Mouse (Mus musculus) liver, adult (tissue): Measurements from ENCODE around the gene Ube2o.

Experiments
- GATA4 ChIP-seq: IDR thresholded peaks from 2 replicates; pipeline ENCODE4 v1.6.1; 2014; ENCODE audit warnings: mild to moderate bottlenecking, low read length; ENCODE audit not compliant: insufficient replicate concordance

Gene Ube2o

DNA sequence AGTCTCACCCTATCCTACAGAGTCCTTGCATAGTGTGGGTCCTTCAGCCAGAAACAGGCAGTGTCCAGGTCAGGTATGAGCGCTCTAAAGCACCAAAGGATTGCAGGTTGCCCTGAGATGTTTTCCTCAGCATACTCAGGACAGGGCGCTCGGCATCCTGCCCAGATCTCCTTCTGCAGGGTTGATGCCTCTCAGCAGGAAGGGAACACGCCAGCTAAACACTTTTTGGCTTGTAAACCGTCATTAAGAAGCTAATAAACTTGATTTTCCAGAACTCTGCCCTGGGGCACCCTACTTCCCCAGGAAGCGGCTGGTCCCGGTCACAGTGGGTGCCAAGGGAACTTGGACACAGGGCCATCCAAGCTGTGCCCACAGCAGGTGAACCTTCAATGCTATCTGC is 37.9 kb upstream of the Ube2o start:
- TF ChIP-seq GATA4 = no peak

DNA sequence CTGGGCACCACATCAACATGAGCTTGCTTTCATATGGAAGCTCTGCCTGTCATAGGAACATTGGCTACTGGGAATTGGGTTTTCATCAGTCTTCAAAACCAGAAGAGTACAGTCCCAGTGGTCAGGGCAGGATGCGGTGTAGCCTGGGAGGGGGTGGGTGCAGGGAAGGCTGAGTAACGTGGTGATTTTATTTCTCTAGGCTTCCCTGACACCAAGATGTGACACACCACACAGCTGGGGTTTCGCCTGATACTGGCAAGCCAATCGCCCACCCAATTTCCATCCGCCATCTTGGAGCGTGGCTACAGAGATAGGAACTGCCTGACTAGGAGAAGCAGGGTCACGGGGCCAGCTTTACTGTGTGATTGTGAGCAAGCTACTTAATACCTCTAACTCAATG is 37.4 kb upstream of the Ube2o start:
- TF ChIP-seq GATA4 = no peak

DNA sequence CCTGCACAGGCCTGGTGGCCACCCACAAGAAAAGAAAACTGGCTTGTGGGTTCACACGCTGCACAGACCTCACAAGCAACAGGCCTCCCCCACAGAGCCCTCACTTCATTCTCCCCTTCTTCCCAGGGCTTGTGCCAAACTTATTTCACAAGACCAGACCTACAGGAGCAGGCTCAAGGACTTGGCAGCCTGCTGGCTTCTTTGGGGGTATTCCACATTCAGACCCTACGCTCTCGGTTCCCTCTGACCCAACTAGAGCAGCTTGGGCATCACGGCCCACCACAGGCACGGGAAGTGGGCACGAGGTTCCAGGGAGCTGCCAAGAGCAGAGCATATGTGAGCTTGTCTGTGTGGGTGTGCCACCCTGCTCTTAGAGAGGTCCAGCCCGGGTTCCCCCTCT is 36.4 kb upstream of the Ube2o start:
- no peak for TF ChIP-seq GATA4

DNA sequence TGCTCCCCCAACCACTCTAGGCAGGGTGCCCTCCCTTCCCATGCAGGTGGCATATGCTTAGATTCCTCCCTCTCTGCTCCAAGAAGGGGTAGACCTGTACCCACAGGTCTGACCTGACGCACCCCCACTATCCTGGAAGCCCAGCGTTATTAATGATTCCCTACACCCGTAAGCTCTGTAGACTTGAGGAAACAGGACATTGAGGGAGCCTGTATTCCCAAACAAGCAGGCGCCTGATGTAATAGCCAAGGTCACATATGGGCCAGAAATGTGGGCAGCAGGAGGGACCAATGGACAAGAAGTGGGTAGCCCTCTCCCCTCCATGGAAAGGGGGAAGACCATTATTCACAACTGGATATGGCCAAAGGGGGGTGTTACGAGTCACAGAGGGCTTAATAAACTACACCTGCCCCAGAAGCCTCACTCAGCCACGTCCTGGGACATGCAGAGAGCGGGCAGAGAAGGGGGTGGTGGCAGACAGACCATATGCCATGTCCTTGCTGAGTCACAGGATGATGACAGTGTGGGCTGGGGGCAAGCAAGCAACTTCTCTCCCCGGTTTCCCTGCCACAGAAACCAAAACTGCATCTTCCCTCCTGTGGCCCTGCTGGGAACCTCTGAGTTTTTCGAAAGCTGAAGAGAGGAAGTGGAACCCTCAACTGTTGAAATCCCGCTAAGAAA is 35.3 kb upstream of the Ube2o start:
- no peak for TF ChIP-seq GATA4

DNA sequence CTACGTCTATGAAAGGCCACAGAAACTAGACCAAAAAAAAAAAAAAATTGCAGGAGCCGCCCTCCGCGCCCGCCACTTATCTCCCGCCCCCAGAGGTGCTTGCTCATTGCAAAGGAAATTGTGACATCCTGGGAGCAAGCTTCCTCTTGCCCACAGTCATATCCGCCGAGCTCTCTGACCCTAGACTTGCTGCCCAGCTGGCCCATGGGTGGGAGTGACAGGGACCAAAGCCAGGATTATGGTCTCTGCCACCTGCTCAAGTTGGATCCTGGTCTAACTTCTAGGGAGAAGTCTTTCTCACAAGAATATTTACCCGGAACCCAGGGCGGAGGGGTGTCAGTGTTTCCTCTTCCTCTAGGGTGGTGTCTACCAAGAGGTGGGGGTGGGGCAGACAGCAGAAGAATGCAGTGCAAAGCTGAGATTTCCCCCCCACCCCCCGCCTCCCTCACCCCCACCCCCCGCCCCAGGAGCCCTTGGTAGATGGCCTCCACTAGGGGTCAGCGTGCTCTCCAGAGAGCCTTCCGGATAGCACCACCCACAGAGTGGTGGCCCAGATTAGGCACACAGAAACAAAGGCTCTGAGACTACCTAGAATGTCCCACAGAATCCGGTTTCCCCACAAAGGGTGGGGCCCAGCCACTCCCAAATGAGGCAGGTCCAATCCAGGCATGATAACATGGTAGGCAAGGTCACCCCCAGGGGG is 34.6 kb upstream of the Ube2o start:
- peak; percentile 33; the same call in 1 of the 2 replicates for TF ChIP-seq GATA4

DNA sequence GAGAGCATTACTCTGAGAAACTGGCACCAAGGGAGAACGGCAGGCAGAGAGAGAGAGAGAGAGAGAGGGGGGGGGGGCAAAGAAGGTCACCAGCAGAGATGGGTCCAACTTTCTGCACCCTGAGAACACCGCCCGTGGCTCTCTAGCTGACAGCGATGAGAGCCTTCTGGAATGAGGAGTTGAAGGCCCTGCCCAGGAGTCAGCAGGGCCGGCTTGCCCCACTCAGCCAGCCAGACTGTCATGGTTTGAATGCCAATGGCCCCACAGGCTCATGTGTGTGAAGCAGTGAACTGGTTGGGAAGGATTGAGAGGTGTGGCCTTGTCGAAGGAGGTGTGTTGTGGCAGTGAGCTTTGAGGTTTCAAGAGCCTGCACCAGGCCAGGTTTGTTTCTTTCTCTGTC is 32.0 kb upstream of the Ube2o start:
- TF ChIP-seq GATA4 = no peak

DNA sequence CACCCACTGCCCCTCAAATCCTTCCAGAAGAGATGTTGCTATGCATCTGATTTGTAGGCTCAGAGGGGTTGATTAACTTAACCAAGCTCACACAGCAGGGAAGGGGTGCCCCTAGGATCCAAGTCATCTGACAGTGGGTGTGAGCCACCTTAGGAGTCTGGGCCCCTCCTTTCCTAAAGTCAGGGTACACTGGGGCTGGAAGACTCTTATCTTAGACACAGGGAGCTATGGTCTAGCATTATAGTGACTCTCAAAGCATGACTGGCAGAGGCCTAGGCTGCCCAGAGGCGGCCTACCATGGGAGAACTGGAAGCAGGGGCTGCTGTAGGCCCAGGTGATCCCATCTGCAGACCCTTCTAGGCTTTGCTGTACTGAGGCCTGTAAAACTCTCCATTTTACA is 31.3 kb upstream of the Ube2o start:
- no peak for TF ChIP-seq GATA4

DNA sequence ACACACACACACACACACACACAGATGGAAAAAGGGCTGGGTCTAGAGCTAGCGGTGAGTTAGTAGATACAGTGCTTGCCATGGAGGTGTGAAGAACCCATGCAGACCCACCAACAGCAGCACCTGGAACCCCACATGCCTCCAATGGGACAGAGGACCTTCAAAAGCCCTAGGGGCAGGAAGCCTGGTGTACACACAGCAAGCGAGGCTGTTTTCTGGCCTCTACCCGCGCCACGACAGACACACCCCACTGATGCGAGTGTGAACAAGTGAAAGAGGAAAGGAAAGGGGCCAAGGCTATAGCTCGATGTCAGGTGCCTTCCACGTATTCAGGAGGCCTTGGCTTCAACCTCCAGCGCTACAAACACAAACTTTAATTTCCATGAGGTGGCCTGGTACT is 30.6 kb upstream of the Ube2o start:
- TF ChIP-seq GATA4 = no peak

DNA sequence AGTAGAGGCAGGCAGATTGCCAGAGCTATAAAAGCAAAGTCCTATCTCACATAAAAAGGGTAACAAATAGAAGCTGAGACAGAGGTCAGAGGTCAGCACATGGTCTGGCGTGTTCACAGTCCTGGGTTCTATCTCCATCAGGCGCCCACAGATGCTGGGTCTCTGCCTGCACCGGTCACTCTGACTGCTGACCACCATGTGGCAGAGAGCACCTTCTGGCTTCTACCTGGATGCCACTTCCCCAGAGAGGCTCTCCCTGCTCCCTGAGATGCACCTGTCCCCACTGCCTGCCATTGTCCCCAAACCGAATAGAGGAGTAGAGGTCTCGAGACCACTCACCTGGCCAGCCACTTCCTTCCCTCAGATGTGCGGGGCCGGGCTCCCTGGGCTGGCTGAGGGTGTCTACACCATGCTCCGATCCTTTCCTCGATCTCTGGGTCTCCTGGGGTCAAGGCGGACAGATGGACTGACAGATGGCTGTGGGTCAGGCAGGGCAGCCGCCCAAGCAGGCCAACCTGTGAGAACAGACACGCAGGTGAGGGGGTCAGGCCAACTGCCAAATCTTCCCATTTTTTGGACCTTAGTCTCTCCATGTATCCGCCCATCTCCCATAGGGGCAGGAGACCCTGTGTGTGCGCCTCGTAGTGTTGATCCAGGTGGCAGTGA is 28.9 kb upstream of the Ube2o start:
- no peak for TF ChIP-seq GATA4

DNA sequence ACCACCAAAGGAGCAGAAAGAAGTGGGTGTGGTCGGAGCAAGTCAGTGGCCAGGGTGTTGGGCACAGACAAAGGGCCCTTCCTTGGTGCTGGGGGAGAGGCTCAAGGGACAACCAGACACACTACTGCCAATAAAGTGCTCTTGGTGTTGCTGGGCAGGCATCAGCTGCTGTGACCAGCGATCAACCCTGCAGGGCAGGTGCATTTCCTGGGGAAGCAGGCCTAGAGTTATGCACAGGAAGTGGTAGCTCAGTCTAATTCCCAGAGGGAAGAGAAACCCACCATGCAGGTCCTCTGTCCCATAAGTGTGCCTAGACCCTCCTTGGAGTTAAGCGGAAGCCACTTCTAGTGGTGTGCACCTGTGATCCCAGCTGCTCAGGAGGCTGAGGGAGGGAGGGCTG is 26.5 kb upstream of the Ube2o start:
- no peak for TF ChIP-seq GATA4

DNA sequence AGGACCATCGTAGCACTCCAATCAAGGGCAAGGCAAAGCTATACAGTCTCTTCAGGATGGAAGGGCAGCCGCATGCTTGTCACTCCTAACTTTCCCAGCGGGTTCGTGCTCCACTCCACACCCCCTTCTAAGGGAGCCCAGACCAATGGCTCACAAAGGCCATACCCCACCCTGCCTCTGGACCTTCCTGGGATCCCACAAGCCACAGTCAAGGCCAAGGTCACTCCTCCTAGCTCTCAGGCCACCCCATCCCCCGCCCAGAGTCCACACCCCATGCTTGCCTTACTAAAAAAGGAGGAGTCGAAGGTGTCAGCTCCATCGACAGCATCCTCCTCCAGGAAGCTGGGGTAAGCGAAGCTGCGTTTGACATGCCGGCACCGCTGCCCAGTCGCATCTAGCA is 22.9 kb upstream of the Ube2o start:
- TF ChIP-seq GATA4 = no peak

DNA sequence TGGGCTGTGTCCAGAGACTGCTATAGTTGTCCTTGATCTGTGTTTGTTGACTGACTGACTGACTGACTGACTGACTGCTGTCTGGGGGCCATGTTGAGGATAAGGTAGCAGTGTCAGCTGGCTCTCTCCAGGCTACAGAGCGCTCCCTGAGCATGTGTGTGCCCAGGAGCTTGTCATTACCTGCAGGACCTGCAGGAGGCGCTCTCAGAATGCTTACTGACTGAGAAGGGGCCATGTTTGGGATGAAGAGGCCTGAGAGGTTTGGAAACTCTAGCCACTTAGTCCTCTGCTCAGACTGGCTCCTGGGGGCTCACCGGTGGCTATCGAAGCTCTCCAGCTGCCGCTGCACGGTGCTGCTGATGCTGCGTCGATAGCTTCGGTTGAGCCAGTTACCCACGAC is 22.1 kb upstream of the Ube2o start:
- no peak for TF ChIP-seq GATA4

DNA sequence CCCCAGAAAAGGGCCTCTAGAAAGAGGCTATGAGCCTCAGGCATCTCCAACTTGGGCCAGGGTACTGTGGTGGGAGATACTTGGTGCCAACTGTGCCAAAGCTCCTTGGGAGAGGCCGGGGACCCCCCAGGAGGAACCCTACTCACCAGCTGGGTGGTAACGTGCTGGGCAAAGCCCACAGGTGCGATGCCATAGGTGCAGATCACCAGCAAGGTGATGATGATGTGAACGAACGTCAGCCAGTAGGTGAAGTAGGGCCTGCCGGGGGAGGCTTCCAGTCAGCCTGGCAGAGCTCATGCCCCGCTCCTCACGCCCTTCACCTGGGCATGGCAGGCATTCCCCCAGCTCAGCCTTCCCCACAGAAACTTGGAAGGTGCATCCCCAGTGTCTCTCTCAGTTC is 20.8 kb upstream of the Ube2o start:
- TF ChIP-seq GATA4 = no peak

DNA sequence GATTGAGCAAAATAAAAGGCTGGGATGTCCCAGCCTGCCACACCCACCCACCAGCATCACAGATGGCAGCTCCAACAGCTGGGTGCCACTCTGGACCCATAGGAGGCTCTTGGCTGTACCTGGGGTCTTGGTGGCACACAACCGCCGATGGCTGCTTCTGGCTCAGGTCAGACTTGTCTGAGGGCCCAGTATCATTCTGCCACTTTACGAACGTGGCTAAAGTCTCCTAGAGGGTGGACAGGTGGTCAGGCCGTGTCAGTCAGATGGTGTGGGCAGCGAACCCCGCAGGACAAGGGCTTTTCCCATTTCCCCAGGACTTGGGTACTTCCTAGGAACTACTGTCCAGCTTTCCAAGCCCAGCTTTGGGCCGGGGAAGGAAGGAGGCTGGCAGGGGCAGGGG is 19.9 kb upstream of the Ube2o start:
- no peak for TF ChIP-seq GATA4

DNA sequence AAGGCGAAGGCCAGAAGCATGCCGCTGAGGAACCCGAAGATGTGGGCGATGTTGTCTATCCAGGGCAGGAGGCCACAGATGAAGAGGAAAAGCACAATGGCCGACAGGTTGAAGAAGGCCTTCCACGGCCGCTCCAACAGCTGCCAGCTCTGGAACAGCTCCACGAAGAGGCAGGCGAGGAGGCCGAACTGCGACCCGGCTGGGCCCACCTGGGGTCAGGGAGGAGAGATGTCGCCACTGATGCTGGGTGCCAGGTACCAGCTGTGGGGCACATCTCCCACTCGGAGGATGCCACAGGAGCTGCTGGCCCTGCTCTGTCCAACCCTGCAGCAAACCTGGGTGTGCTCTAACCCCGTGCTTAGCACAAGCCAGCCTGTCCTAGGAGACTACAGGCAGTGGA is 18.0 kb upstream of the Ube2o start:
- TF ChIP-seq GATA4 = no peak

DNA sequence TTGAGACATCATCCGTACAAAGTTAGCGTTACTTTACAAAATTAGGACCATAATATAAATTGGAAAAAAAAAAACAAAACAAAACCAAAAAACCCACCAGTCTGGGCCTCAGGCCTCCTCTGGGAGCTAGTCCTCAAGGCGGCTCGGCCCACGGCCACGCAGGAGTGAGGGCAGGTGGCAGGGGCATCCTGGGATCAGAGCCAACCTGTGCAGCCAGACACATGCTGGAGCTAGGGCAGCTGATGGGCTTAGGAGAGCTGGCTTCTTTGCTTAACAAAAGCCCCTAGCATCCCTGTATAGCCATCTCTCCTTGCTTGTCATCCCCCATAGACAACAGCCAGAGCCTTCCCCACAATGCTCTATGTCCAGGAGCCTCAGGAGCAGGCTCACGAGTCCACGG is 16.9 kb upstream of the Ube2o start:
- TF ChIP-seq GATA4 = no peak
